Mouse (Mus musculus) duodenum, adult 2 months (tissue): Measurements from ENCODE around the gene Sec16b. TPM values are rescaled to one million over a fixed set of nuclear protein-coding genes. Genes with fewer than 3 reads are reported as not detected.

Experiments
- polyA plus RNA-seq: library from polyadenylated mRNA; depleted of rRNA; stranded (reverse); fragments of >200 nt; gene quantifications from 2 replicates; pipeline ENCODE4 v1.2.3, GENCODE M21; 2012; ENCODE audit warnings: low replicate concordance; rRNA removed

Gene Sec16b
- 29.2 and 33.1 TPM in 2 replicates for polyA plus RNA-seq

DNA sequence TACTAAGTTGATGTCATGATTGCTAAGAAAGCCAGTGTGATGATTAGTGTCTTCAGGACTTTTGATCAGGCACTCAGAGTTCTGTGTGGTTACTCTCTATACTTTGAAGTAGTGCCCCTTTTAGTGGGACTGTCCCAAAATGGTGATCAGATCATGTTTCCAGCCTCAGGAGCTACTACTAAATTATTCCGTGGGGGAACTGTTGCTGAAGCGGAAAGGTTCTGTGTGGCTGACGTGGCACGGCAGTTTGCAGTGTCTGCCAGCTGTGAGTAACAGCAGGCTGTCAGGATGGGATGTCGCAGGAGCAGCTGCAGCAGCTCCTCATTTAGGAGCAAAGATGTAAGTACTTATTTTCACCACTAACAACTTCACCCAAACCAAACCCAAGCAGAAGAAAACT is at the start of gene Sec16b:
Sec16b (plus strand) TSS at position 207 of the 400 bp plus-strand sequence.

DNA sequence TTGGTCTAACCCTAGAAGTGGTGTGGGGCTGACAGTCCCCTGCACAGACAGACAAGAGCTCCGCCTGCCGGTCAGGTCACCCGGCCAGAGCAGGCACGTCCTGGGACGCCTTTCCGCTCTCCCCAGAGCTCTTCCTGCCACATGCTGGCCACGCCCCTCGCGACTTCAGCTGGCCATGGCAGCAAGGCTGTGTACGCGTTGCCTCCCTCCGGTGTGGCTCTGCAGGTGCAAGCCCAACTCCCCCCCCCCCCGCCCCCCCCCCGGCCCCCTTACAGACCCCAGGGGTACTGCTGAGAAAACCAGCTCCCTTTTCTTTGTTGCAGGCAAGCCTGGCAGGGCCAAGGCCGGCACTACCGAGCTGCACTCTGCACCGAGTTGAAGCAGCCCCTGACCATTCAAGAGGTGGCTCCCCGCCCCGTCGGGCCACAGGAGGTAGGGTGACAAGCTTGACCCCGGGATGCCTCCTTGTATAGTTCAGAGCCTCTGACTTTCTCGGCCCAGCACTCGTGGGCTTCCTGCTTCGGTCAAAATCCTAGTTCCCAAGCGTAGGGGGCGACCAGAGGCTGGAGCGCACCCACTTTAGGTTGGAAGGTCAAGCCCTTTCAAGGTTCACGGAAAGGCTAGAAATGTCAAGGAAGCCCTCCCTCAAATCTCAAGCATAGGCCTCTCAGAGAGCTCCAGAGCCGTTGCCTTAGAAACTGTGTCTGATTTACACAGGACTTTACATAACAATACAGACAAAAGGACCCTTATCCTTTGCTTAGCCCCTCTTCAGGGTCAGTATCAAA is 47.9 kb upstream of the Sec16b start, which contains the start of gene Cryzl2:
Cryzl2 (plus strand) TSS at position 157 of the 788 bp plus-strand sequence.

Other genes starting within 250 kb of the Sec16b start
- 0.44 and 1.0 TPM in 2 replicates for gene Rasal2, start 94.1 kb upstream of the Sec16b start, polyA plus RNA-seq
- gene Cryzl2, start 48.2 kb upstream of the Sec16b start, polyA plus RNA-seq: 2.2 and 5.2 TPM in 2 replicates